Mouse (Mus musculus) c-Kit-negative CD71-positive TER-119-positive erythroid progenitor cells, embryonic 14.5 days (primary cell): ENCODE results near the gene Myo9a.
"Not testable (repeated sequence)": the region's sequence is repeated elsewhere in the genome, so short reads cannot be mapped to it uniquely, and the experiment has no call there.

Experiments used
- DNase-seq: peaks from one replicate; pipeline ENCODE4 v3.0.0-alpha.2; 2013; ENCODE audit warnings: low read depth, low spot score

The Myo9a gene

DNA sequence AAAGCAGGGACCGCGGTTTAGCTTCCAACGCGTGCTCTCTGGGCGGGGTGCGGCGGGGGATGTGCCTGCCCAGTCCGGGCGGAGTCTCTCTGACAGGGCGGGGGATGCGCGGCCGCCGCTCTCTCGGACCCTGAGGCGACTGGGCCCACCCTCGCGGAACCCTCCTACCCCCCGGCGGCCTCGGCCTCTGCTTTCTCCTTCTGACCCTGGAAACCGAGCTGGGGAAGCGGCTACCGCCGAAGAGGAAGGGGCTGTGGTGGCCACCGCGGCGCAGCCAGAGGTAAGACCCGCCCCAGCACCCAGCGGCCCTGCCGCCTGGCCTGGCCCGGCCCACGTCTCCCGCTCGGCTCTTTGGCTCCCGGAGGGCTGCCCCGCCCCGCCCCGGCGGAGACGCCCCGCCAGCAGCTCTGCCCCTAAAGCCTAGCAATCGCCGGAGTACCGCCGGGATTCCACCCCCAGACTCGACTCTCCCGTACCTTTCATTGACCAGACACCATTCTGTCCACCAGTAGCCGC is 428 bp downstream of the Myo9a start:
- DNase-seq: peak; percentile 76

GRCm38 (mm10) chr9:59751966-59752365 is 1.3 kb downstream of the Myo9a start:
- DNase-seq: no peak

- no peak for DNase-seq
Measured at GRCm38 (mm10) chr9:59755199-59755598, 4.5 kb downstream of the Myo9a start.

GRCm38 (mm10) chr9:59757016-59757415 is 6.3 kb downstream of the Myo9a start:
- DNase-seq: not testable (repeated sequence)

GRCm38 (mm10) chr9:59760515-59760914 is 9.8 kb downstream of the Myo9a start:
- no peak for DNase-seq

DNA sequence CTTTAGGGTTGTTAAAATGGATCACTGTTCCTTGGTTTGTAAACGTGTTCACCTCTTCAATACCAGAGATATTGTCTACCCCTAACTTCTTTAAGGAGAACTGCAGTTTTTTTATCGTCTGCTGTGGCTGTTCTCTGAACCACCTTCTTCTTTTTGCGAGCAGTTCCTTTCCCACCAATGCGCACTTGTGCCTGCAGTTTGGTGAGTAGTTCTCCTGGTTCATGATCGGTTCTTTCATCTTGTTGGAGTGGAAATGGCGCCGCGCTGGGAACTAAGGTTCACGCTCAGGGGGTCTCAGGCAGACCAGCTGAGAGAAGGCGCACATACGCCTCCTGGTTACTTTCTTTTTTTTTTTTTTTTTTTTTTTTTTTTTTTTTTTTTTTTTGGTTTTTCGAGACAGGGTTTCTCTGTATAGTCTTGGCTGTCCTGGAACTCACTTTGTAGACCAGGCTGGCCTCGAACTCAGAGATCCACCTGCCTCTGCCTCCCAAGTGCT is 16.3 kb downstream of the Myo9a start:
- DNase-seq: not testable (repeated sequence)

DNA sequence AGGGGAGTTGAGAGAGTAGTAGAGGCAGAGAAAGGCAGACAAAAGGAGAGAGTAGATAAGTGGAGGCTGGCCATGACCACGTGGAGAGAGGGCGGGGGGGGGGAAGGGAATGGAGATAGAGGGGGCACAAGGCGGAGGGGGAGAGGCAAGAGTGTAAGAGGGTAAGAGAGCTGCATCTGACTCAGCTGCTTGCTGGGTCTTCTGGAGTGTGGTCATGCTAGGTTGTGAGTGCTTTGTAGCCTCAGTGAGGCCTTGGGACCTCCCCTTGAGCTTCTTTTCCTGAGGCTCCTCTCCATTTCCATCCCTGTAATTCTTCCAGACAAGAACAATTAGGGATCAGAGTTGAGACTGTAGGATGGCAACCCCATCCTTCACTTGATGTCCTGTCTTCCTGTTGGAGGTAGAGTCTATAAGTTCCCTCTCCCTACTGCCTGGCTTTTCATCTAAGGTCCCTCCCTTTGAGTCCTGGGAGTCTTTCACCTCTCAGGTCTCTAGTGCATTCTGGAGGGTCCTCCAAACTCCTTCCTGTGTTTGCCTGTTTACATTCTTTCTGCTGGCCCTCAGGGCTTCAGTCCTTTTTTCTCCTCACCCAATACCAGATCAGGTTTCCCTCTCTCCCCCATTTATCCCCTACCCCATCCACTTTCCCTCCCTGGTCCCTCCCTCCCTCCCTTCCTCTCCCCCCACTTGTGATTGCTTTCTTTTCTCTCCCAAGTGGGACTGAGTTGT is 55.5 kb downstream of the Myo9a start:
- not testable (repeated sequence) for DNase-seq

DNA sequence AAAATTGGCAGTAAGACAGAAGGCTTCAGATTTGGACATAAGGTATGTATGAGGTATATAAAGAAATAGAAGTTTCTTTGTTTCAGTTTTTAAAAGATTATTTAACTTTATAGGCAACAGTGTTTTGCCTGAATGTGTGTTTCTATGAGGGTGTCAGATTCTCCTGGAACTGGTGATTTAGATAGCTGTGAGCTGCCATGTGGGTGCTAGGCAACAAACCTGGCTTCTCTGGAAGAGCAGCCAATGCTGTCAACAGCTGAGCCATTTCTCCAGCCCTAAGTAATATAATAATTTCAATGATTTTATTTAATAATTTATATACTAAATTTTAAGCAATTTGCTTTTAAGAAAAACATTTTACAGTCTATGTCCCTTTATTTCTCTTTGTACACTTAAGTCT is 133.9 kb downstream of the Myo9a start:
- DNase-seq: no peak

- DNase-seq: no peak
Measured at GRCm38 (mm10) chr9:59903382-59903781, 152.7 kb downstream of the Myo9a start.

DNA sequence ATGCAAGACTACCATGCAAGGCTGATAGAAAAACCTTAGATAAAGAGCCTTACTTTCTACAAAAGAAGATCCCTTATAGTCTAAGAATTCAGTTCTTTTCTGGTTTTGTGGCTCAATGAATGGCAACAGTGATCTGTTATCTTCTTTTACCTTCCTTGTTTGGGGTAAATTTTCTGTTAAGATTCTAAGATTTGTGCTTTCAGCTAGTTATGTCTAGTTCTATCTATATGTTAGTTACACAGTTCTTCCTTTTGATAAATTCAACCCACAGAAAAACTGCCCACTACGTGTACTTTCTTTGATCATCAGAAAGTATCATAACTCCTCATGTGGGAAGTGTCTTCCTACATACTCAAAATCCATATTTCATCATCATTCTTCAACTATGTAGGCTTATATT is 164.1 kb downstream of the Myo9a start:
- DNase-seq: no peak

- DNase-seq: no peak
Measured at GRCm38 (mm10) chr9:59930248-59930647, 179.6 kb downstream of the Myo9a start.

- not testable (repeated sequence) for DNase-seq
Measured at GRCm38 (mm10) chr9:59935866-59936265, 185.2 kb downstream of the Myo9a start.

DNA sequence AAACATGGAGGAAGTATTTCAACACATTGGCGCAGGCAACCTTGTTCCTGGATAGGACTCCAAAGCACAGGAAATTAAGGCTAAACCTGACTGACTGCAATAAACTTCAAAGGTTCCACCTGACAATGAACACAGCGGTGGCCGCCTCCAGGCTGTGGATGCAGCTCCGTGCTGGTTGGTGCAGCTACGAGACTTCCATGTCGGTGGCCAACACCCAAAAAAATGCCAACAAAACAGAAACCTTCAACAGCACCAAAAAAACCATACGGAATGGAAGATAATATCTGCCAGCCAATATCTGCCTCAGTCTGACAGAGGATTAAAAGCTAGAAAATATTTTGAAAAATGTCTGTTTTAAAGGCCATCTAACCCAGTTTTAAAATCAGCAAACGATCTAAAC is 187.8 kb downstream of the Myo9a start:
- DNase-seq: no peak

DNA sequence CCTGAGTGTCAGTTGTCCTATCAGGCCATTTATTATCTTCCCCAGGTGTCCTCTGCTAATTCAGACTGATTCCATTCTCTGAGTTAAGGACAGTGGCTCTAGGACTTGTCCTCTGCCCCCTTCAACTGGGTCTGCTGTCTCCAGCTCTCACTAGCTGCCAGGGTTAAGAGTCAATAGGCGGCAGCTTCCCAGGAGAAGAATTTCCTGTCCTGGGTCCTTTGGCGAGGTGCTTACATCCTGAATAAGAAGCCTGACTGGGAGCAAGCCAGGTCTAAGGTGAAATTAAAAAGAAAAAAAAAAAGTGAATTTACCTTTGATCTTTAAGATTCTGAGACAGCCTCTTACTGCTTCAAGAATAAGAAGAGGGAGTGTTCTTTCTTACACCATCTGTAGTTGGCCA is 189.0 kb downstream of the Myo9a start:
- DNase-seq: no peak

GRCm38 (mm10) chr9:59940913-59941884 is 190.5 kb downstream of the Myo9a start:
- no peak for DNase-seq

DNA sequence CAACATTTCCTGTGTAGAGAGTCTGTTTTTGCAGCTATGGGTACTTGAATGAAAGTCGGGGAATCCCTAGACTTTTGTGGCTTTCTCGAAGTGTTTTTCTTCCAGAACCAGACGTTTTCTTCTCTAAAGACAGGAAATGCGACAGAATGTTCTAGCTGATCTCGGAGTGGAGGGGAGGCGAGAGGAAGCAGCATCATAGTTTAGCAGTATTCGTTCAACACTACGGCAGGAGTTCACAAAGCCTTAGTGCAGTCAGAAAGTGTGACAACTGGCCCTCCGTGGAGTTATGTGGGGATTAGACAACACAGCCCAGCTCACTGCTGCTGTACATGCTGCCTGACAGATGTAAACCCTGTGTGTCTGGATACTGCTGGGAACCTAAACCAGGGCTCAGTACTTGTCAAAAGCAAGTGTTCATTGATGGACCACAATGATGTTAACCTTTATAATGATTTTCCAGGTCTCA is 191.2 kb downstream of the Myo9a start:
- DNase-seq: no peak

- DNase-seq: no peak
Measured at GRCm38 (mm10) chr9:59942501-59943085, 191.9 kb downstream of the Myo9a start.

- no peak for DNase-seq
Measured at GRCm38 (mm10) chr9:59943826-59944225, 193.1 kb downstream of the Myo9a start.

DNA sequence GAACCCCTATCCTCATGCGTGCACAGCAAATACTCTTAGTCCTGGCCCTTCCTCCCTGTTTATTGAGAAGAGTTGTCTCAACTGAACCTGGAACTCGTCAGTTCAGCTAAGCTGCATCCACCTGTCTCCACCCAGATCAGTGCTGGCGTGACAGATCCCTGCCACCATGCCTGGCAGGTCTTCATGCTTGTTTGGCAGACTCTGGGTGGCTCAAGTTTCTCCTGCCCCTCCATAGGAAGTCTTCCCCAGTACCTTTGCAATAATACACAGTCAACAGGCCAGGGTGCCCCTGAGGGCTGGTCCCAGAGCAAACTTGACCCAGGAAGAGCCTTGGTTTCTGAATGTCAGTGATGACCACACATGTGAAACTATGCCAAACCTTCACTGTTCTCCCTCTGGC is 194.5 kb downstream of the Myo9a start:
- DNase-seq: no peak

DNA sequence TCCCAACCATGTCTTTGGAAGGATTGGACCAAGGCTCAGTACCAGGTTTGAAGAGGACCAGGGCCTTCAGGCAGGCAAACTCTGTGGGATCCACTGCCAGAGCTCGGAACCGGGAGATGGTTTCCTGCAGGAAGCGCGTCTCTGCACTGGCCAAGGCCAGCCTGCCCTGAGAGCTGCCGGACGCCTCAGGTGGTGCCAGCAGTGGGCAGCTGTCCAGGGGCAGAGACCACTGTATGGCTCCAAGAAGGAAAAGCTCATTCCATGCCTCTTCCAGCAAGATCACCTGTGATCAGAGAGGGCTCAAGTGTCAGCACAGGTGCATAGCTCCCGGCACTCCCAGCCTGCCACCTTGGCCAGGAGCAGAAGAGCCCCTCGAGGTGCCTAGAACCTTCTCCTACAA is 196.6 kb downstream of the Myo9a start:
- DNase-seq: no peak

GRCm38 (mm10) chr9:59948226-59948625 is 197.5 kb downstream of the Myo9a start:
- DNase-seq: no peak
